Mouse (Mus musculus) CD4-positive, CD25-positive, alpha-beta regulatory T cell, adult 4 months (primary cell): Measurements from ENCODE around the gene Cnr2. TPM values are rescaled to one million over a fixed set of nuclear protein-coding genes. Genes with fewer than 3 reads are reported as not detected.
A peak's percentile ranks its signal among the peaks of the same experiment; 100 is the strongest.

Experiments used
- ATAC-seq: one replicate; pipeline ENCODE4 v1.8.0; 2017
- polyA plus RNA-seq, 2 experiments: library from polyadenylated mRNA; unstranded; fragments of 100-300 nt; shearing (Covaris generic); gene quantifications; one replicate each; pipeline ENCODE4 v1.2.1; 2017

Cnr2 gene
- 10 to 100 TPM in 1 of 2 experiments, 1 to 10 TPM in 1; 7.5 to 17.0 TPM for polyA plus RNA-seq

- ATAC-seq: peak; percentile 57
Observed at GRCm38 (mm10) chr4:135895071-135895571, at the start of gene Cnr2. TSS of gene Cnr2 (plus strand) at chr4:135895394.

DNA sequence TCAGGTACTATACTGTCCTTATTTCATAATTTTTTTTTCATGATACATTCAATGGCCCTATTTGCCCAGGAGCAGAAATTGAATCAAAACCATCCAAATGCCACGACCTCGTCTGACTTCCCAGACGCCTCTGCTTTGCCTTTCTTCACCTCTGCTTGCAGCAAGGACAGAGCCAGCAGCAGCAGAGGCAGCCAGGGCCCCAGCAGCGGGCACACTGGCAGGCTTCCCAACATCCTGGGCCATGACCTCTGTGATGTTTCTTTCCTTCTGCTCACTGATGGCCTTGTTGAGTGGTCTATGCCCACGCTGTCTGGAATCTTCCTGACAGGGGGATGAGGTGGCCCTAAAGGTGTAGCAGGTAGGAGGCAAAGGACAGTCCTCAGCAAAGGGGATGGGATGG is 47.6 kb upstream of the Cnr2 start:
- no peak for ATAC-seq

GRCm38 (mm10) chr4:135850411-135851095 is 44.6 kb upstream of the Cnr2 start:
- ATAC-seq: peak; percentile 41

DNA sequence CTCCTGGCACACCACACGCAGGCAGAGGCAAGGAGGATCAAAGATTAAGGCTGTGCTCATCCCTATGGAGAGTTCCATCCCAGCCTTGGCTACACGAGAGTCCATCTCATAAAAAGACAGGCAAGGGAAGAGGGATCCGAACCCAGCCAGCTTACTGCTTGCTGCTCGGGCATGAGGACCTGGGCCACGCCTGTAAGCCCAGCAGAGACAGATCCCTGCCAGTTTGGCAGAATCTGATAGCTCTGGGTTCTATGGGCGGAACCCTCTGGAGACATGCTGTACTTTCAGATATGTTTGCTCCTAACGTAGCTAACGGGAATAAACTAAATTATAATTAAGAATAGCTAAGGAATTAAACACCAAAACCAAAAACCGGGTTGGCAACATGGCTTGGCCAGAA is 43.3 kb upstream of the Cnr2 start:
- ATAC-seq: no peak

DNA sequence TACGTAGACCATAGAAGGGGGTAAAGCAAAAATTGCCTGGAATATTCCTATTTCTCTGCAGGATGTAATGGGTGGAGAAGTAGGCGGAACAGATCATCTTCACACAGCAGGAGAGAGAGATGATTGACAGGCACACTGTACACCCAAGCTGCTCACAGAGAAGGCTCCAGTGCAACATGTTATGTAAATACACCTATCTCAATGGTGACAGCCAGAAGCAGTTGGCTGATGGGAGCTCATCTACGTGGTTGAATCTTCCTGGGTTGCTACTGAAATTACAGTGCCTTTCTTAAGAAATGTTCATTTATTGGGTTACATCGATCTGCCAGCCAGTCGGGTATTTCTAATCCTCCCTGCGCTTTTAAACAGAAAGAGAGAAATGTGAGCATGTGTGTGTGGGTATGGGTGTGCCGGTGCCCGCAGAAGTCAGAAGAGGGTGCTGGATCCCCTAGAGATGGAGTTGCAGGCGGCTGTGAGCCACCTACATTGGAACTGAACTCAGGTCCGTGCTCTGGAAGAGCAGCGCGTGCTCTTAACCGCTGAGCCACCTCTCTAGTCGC is 41.1 kb upstream of the Cnr2 start:
- ATAC-seq: no peak

- ATAC-seq: no peak
Observed at GRCm38 (mm10) chr4:135854630-135855029, 40.6 kb upstream of the Cnr2 start.

DNA sequence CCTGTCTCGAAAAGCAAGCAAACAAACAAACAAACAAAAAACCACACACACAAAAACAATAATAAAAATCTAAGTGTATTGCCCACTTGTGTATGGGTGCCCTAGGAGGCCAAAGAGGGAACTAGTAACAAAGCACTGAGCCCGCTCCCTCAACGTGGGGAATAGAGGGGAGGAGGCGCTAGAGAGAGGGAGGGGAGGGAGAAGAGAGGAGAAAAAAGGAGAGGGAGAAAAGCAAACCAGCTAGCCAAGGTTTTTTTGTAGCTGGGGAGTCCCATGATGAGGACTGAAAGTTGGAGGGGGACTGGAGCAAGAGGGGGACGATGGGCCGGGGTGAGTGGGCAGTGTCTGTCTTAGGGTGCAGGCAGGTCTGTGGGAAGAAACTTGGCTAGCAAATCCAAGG is 40.1 kb upstream of the Cnr2 start:
- ATAC-seq: peak; percentile 3

- peak; percentile 84 for ATAC-seq
Observed at GRCm38 (mm10) chr4:135855536-135856222, 39.5 kb upstream of the Cnr2 start, which contains the start of gene Srsf10. TSS of gene Srsf10 (plus strand) at chr4:135855747.

DNA sequence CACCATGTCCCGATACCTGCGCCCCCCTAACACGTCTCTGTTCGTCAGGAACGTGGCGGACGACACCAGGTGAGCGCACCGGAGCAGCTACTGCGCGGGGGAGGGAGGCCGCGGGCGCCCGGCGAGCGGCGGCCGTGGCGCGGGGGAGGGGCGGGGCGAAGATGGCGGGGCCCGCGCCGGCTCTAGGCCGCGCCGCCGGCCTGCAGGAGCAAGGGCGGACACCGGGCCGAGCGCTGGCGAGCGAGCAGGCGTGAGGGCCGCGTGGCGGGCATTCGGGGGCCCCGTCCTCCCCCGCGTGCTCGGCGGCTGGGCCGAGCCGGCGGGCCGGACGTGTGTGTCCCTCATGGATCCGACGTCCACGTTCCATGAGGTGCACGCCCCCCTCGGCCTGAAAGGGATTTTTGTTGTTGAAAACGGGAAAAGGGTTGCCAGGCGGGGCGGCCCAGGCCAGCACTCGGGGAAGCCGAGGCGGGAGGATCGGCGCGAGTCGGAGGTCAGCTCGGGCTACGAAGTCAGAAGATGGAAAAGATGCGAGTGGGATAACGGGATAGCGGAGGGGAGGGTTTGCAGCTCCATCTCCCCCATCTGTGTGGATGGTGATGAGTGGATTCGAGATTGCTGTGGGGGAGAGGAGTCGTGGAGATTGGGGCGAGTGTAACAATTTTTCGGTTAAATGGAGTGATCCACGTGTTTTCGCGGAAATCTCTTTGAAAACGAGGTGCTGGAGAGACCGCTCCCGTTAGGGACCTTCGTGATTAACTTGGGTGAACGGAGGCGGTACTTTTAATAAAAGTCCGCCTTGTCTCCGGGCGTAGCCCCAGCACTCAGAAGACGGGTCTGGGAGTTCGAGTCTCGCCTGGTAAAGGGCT is 38.7 kb upstream of the Cnr2 start:
- peak; percentile 28 for ATAC-seq

GRCm38 (mm10) chr4:135857597-135858186 is 37.5 kb upstream of the Cnr2 start:
- ATAC-seq: no peak

- ATAC-seq: no peak
Observed at GRCm38 (mm10) chr4:135868996-135869395, 26.2 kb upstream of the Cnr2 start.

GRCm38 (mm10) chr4:135870227-135871023 is 24.8 kb upstream of the Cnr2 start:
- ATAC-seq: no peak

- no peak for ATAC-seq
Observed at GRCm38 (mm10) chr4:135872015-135872414, 23.2 kb upstream of the Cnr2 start.

DNA sequence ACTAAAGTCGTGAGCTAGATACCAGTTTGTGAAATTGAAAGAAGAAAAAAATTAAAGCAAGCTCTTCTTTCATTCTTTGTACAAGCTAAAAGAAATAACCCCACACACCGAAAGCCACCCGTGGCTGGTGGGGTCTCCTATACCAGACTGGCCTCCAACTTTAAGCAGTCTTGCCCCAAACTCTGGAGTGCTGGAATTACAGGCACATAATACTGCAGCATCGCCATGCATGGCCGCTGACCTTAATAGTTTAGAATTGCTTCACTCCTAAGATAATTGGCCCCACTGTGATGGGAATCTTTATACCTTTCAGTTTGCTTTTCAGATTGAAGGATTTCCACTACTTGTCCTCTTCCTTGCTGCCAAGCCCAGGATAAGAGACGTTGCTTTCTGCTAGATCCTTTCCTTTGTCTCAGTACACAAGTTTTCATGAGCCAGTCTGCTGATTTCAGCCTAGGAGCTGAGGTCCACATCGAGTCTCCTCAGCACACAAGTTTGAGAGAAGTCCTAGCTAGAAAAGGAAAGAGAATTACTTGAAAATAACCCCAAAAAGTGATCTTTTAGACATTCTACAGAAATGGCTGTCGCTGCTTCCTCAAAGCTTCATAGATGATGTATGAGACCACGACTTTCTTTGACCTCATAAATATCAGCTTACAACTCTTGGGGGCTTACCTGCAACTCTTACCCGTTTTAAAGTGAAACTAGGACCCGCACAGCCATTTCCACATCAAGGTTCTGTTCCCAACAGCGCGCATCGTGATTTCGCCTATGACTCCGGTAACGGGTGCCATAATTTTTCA is 22.4 kb upstream of the Cnr2 start:
- ATAC-seq: no peak

- peak; percentile 60 for ATAC-seq
Observed at GRCm38 (mm10) chr4:135873526-135874202, 21.5 kb upstream of the Cnr2 start, which contains the start of gene Pnrc2. TSS of gene Pnrc2 (minus strand) at chr4:135873850.

GRCm38 (mm10) chr4:135874564-135875535 is 20.3 kb upstream of the Cnr2 start:
- no peak for ATAC-seq

DNA sequence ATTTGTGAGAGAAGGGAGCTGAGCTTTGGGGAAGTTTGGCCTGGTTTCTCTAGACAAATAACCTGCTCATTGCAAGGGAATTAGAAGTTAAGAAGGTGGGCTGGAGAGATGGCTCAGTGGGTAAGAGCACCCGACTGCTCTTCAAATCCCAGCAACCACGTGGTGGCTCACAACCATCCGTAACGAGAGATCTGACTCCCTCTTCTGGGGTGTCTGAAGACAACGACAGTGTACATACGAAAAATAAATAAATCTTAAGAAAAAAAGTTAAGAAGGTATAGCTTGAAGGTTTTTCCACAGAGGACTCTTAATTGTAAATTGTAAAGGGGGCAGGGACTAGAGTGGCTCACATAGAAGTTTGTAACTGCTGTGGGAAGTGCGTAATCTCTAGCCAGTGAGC is 19.6 kb upstream of the Cnr2 start:
- ATAC-seq: no peak

GRCm38 (mm10) chr4:135875991-135876582 is 19.1 kb upstream of the Cnr2 start:
- no peak for ATAC-seq
